8 mouse cellular contexts compared by ENCODE assay signal in the genomic region with DNA sequence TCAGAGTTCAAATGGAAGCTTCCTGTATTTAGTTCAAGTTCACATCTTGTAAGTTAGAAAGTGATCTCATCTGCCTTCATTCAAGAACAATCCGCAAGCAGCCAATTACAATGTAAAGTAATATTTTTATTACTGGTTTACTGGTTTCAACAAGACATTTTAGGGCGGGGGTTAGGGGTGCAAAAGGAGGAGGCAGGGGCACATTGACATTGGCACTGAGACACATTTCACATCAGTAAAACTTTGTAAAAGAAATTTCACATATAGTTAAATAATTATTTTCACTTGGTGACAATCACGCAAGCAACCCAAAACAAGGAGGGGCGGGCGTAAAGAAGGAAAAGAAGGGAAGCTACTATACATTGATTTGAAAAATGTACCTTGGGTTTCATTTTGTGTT. TPM values are rescaled to one million over a fixed set of nuclear protein-coding genes. Genes with fewer than 3 reads are reported as not detected.
DNase-seq lines count a peak whose midpoint lies in the region; ATAC-seq lines count a peak whose summit lies in the region.

No protein-coding gene starts in this region.

- DNase-seq in heart, postnatal 14 days, result no peak
- no peak for DNase-seq in cerebellum, adult 9-10 months
- DNase-seq in thymus, postnatal 0 days (ENCODE audit: low spot score), result no peak
- no peak for DNase-seq in adrenal gland, postnatal 25 days

- peaks cover 28% of the 10 kb centered on the region for H3K27me3 ChIP-seq in heart, embryonic 13.5 days (replicated peaks)
- peaks cover under 1% of the 10 kb centered on the region; the same call in 1 of the 2 replicates for H3K27me3 ChIP-seq in hindbrain, embryonic 12.5 days
- H3K27me3 ChIP-seq in midbrain, embryonic 12.5 days, result 0 out of 2 replicates have a peak, but pooled peaks cover 15% of the 10 kb centered on the region

- intact Hi-C loops in heart, postnatal 14 days (cut with DNase I), result loop anchor here (5.0 kb wide), 1 partner anchor 216 kb away; no protein-coding TSS in a partner anchor

- H3K9ac ChIP-seq in heart, embryonic 13.5 days, result peak overlapping the region; percentile 81
- peak overlapping the region; percentile 89 for H3K9ac ChIP-seq in hindbrain, embryonic 12.5 days
- H3K9ac ChIP-seq in midbrain, embryonic 12.5 days (replicated peaks), result peak overlapping the region; percentile 88

- H3K9me3 ChIP-seq in heart, embryonic 13.5 days, result no peaks in the 10 kb centered on the region
- H3K9me3 ChIP-seq in hindbrain, embryonic 12.5 days (replicated peaks), result no peaks in the 10 kb centered on the region
- no peaks in the 10 kb centered on the region for H3K9me3 ChIP-seq in midbrain, embryonic 12.5 days

- H3K27ac ChIP-seq in heart, embryonic 13.5 days (replicated peaks), result no peak overlapping the region
- H3K27ac ChIP-seq in brown adipose tissue, adult 24 weeks (replicated peaks; ENCODE audit: low read depth, low read length), result peak overlapping the region; percentile 20
- H3K27ac ChIP-seq in hindbrain, embryonic 12.5 days, result peak overlapping the region; percentile 97
- peak overlapping the region; percentile 97 for H3K27ac ChIP-seq in midbrain, embryonic 12.5 days (replicated peaks)

- ATAC-seq in heart, embryonic 13.5 days (ENCODE audit: extremely low read depth, insufficient number of reproducible peaks, low FRiP score, low TSS enrichment), result no peak
- ATAC-seq in hindbrain, embryonic 12.5 days (ENCODE audit: low FRiP score), result no peak
- ATAC-seq in midbrain, embryonic 12.5 days (ENCODE audit: low FRiP score, low read depth), result no peak

- H3K4me1 ChIP-seq in heart, embryonic 13.5 days, result peaks cover 35% of the 10 kb centered on the region
- H3K4me1 ChIP-seq in brown adipose tissue, adult 24 weeks (ENCODE audit: control insufficient read depth, insufficient read depth, insufficient read length, low read length), result no peaks in the 10 kb centered on the region
- peaks cover 16% of the 10 kb centered on the region for H3K4me1 ChIP-seq in hindbrain, embryonic 12.5 days
- H3K4me1 ChIP-seq in midbrain, embryonic 12.5 days, result peaks cover 25% of the 10 kb centered on the region

- 23% methylated on average over 5 of the region's 5 CpGs for WGBS in heart, embryonic 13.5 days
- WGBS in hindbrain, embryonic 12.5 days, result 22% methylated on average over 5 of the region's 5 CpGs
- 10% methylated on average over 5 of the region's 5 CpGs for WGBS in midbrain, embryonic 12.5 days

- peak overlapping the region; percentile 95 for H3K4me2 ChIP-seq in heart, embryonic 13.5 days
- H3K4me2 ChIP-seq in hindbrain, embryonic 12.5 days (replicated peaks), result peak overlapping the region; percentile 67
- peak overlapping the region; percentile 56 for H3K4me2 ChIP-seq in midbrain, embryonic 12.5 days (replicated peaks)

- H3K36me3 ChIP-seq in heart, embryonic 13.5 days, result no peaks in the 10 kb centered on the region
- no peaks in the 10 kb centered on the region for H3K36me3 ChIP-seq in hindbrain, embryonic 12.5 days
- no peaks in the 10 kb centered on the region for H3K36me3 ChIP-seq in midbrain, embryonic 12.5 days

- H3K4me3 ChIP-seq in heart, embryonic 13.5 days, result peak overlapping the region; percentile 63
- H3K4me3 ChIP-seq in brown adipose tissue, adult 24 weeks (ENCODE audit: insufficient read depth, low read depth, low read length), result peak overlapping the region; percentile 61
- peak overlapping the region; percentile 62 for H3K4me3 ChIP-seq in hindbrain, embryonic 12.5 days
- H3K4me3 ChIP-seq in midbrain, embryonic 12.5 days, result peak overlapping the region; percentile 62

RNA-seq across cellular contexts. Expression of gene Mab21l2, which starts 2.5 kb away (rescaled TPM):
- polyA plus RNA-seq in heart, embryonic 13.5 days (2015; fragmentation: Nextera tagmentation; extraction: Ambion mirVana), result 2.4 and 4.3 TPM in 2 replicates
- under 1 TPM; 0.12 to 0.14 TPM for total RNA-seq in heart, postnatal 14 days (2021)
- polyA plus RNA-seq in brown adipose tissue, adult 24 weeks (2012; ENCODE audit: insufficient read depth, insufficient read length, missing spikeins), result 2.4 and 4.5 TPM in 2 replicates
- polyA plus RNA-seq in hindbrain, embryonic 12.5 days (2016; fragmentation: Nextera tagmentation; extraction: Ambion mirVana), result 222 and 302 TPM in 2 replicates
- 120 and 138 TPM in 2 replicates for polyA plus RNA-seq in midbrain, embryonic 12.5 days (2016; fragmentation: Nextera tagmentation; extraction: Ambion mirVana)
- 0.23 and 0.39 TPM in 2 replicates for polyA plus RNA-seq in thymus, postnatal 0 days (2015; fragmentation: Nextera tagmentation; extraction: Ambion mirVana)
- 10.9 and 11.4 TPM in 2 replicates for total RNA-seq in adrenal gland, postnatal 25 days (2021)

Comparison
In these comparisons a context has a peak if more than half of its experiments do, and no peak if none do; other contexts are left out.
1. RNA of gene Mab21l2, which starts 2.5 kb away (polyA plus RNA-seq): 222 to 302 TPM in hindbrain, embryonic 12.5 days and 120 to 138 TPM in midbrain, embryonic 12.5 days; 2.4 to 4.5 TPM in brown adipose tissue, adult 24 weeks, 2.4 to 4.3 TPM in heart, embryonic 13.5 days and 0.23 to 0.39 TPM in thymus, postnatal 0 days; every median in the first group is over 10 times any median in the second.
2. Peak in every context shown above with its lines, with median percentiles within 50 percentile points of each other: H3K4me2 ChIP-seq, H3K4me3 ChIP-seq and H3K9ac ChIP-seq.